Mouse (Mus musculus): ENCODE measurements around the gene Cd200r1.
A peak's percentile ranks its signal among the peaks of the same experiment; 100 is the strongest.

The Cd200r1 gene

GRCm38 (mm10) chr16:44765555-44766319, at the start of gene Cd200r1:
Gene Cd200r1, plus strand, starts transcription at chr16:44765736.
- peak; percentile 90 for DNase-seq (ENCODE audit: low read depth)

GRCm38 (mm10) chr16:44716305-44717140, 49.0 kb upstream of the Cd200r1 start:
- DNase-seq (ENCODE audit: low read depth): peak; percentile 72

- DNase-seq (ENCODE audit: low read depth): no peak
Measured at GRCm38 (mm10) chr16:44717141-44717634, 48.3 kb upstream of the Cd200r1 start.

GRCm38 (mm10) chr16:44717838-44718237, 47.7 kb upstream of the Cd200r1 start:
- no peak for DNase-seq (ENCODE audit: low read depth)

- no peak for DNase-seq (ENCODE audit: low read depth)
Measured at GRCm38 (mm10) chr16:44719349-44719748, 46.2 kb upstream of the Cd200r1 start.

GRCm38 (mm10) chr16:44720518-44720917, 45.0 kb upstream of the Cd200r1 start:
- DNase-seq (ENCODE audit: low read depth): peak; percentile 53

- no peak for DNase-seq (ENCODE audit: low read depth)
Measured at GRCm38 (mm10) chr16:44722666-44723065, 42.9 kb upstream of the Cd200r1 start.

GRCm38 (mm10) chr16:44724083-44724787, 41.3 kb upstream of the Cd200r1 start, which contains the start of gene Nepro:
Gene Nepro, plus strand, starts transcription at chr16:44724301.
- peak; percentile 92 for DNase-seq (ENCODE audit: low read depth)

GRCm38 (mm10) chr16:44724847-44725246, 40.7 kb upstream of the Cd200r1 start:
- peak; percentile 74 for DNase-seq (ENCODE audit: low read depth)

- peak; percentile 90 for DNase-seq (ENCODE audit: low read depth)
Measured at GRCm38 (mm10) chr16:44725286-44726223, 40.0 kb upstream of the Cd200r1 start.

- DNase-seq (ENCODE audit: low read depth): peak; percentile 62
Measured at GRCm38 (mm10) chr16:44727525-44727924, 38.0 kb upstream of the Cd200r1 start.

- DNase-seq (ENCODE audit: low read depth): peak; percentile 33
Measured at GRCm38 (mm10) chr16:44734059-44734458, 31.5 kb upstream of the Cd200r1 start.

- no peak for DNase-seq (ENCODE audit: low read depth)
Measured at GRCm38 (mm10) chr16:44735676-44736075, 29.9 kb upstream of the Cd200r1 start.

GRCm38 (mm10) chr16:44736118-44736517, 29.4 kb upstream of the Cd200r1 start:
- DNase-seq (ENCODE audit: low read depth): no peak

GRCm38 (mm10) chr16:44742753-44743152, 22.8 kb upstream of the Cd200r1 start:
- DNase-seq (ENCODE audit: low read depth): peak; percentile 62

- DNase-seq (ENCODE audit: low read depth): no peak
Measured at GRCm38 (mm10) chr16:44745471-44745865, 20.1 kb upstream of the Cd200r1 start.

- DNase-seq (ENCODE audit: low read depth): peak; percentile 92
Measured at GRCm38 (mm10) chr16:44745866-44746562, 19.5 kb upstream of the Cd200r1 start, which contains the start of gene Gtpbp8. Gene Gtpbp8, minus strand, starts transcription at chr16:44746363.

GRCm38 (mm10) chr16:44748007-44748406, 17.5 kb upstream of the Cd200r1 start:
- no peak for DNase-seq (ENCODE audit: low read depth)

- DNase-seq (ENCODE audit: low read depth): peak; percentile 63
Measured at GRCm38 (mm10) chr16:44757700-44758099, 7.8 kb upstream of the Cd200r1 start.

- peak; percentile 75 for DNase-seq (ENCODE audit: low read depth)
Measured at GRCm38 (mm10) chr16:44761811-44762210, 3.7 kb upstream of the Cd200r1 start.

Data from 416B (cell line).